In the genomic region with DNA sequence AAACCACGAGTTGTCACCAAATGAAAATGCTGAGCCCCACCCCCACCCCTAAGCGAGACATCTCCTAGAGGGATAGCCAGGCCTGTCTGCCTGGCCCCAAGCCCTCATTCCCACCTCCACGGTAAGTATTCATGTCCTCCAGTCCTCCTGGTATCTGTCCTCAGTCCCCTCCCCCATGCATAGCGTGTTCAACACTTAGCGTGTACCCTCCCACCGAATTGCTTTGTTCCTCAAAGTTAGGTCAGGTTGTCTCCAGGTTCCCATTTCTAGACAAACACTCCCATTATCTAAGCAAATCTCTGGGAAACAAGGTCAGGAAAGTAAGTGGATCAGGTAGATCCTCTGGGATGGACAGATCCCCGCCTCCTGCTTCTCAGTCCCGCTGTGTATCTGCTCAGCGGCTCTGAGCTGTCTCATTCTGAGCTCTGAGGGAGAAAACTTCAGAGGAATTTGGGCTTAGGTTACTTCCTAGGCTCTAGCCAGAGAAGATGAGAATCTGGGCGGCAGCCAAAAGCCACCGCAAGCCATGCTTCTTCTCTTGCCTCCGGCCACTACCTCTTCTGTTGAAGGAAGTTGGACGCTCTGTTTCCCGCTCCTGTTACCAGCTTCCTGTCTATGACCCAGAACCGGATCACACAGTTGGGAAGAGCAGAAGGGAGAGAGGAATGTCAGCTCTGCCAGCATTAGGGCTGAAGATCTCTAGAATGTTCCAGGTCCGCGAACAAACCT, we compare ENCODE assay signal across 9 mouse cellular contexts. TPM values are rescaled to one million over a fixed set of nuclear protein-coding genes. Genes with fewer than 3 reads are reported as not detected.
DNase-seq lines count a peak whose midpoint lies in the region; ATAC-seq and TF ChIP-seq lines count a peak whose summit lies in the region.
"Had no signal": no experiment of that assay in that cellular context is flagged by ENCODE, and none has a peak within 500 bp of the region (broad histone marks: within the 10 kb centered on the region; RNA-seq: fewer than 3 reads in every experiment).

No protein-coding gene starts in this region.

- H3K4me1 ChIP-seq in kidney, embryonic 14.5 days (ENCODE audit: control insufficient read depth, insufficient read depth, low read length): no peaks in the 10 kb centered on the region
- peaks cover 8% of the 10 kb centered on the region for H3K4me1 ChIP-seq in bone marrow, adult 2 months (ENCODE audit: control insufficient read depth, insufficient read depth, low read length)
- H3K4me1 ChIP-seq: midbrain, embryonic 13.5 days; stomach, embryonic 15.5 days had no signal

- DNase-seq in kidney, postnatal 25 days: peak; percentile 44 to 52
- DNase-seq in Muller cell, postnatal 12 days (ENCODE audit: inconsistent ontology term): peak; percentile 55
- DNase-seq in frontal cortex, postnatal 25 days (ENCODE audit: low spot score in 2 of 2): no peak
- DNase-seq in layer of hippocampus, postnatal 10 days (ENCODE audit: low spot score in 2 of 2): no peak

- no peak for TF ChIP-seq POLR2A in bone marrow, adult 2 months (IDR thresholded peaks at IDR 0.05; ENCODE audit: borderline replicate concordance, control insufficient read depth, low read depth, low read length)

- H3K4me3 ChIP-seq in kidney, embryonic 14.5 days (ENCODE audit: low read length): no peak overlapping the region
- peak overlapping the region; percentile 54 for H3K4me3 ChIP-seq in bone marrow, adult 2 months (replicated peaks; ENCODE audit: control insufficient read depth, low read depth, low read length)
- no peak overlapping the region for H3K4me3 ChIP-seq in macrophage (ENCODE audit: inconsistent target)
- H3K4me3 ChIP-seq: midbrain, embryonic 13.5 days; stomach, embryonic 15.5 days had no signal

- H3K9ac ChIP-seq in kidney, embryonic 14.5 days (ENCODE audit: low read depth, low read length): no peak overlapping the region
- H3K9ac ChIP-seq: midbrain, embryonic 13.5 days; stomach, embryonic 15.5 days had no signal

- ATAC-seq in kidney, embryonic 14.5 days (ENCODE audit: low FRiP score, low TSS enrichment): no peak
- ATAC-seq: midbrain, embryonic 13.5 days had no signal

- H3K36me3 ChIP-seq in kidney, embryonic 14.5 days (ENCODE audit: control insufficient read depth, insufficient read depth, low read length): no peaks in the 10 kb centered on the region
- H3K36me3 ChIP-seq in macrophage (ENCODE audit: inconsistent target): no peaks in the 10 kb centered on the region
- H3K36me3 ChIP-seq: midbrain, embryonic 13.5 days; stomach, embryonic 15.5 days had no signal

- WGBS in kidney, embryonic 14.5 days: 82% methylated on average over 17 of the region's 17 CpGs
- WGBS in bone marrow, adult 2 months: 24% methylated on average over 17 of the region's 17 CpGs
- WGBS in macrophage (ENCODE audit: missing documents): 24% methylated on average over 17 of the region's 17 CpGs

- no peak overlapping the region for H3K27ac ChIP-seq in kidney, embryonic 14.5 days (ENCODE audit: low read depth, low read length)
- peak overlapping the region; percentile 81 for H3K27ac ChIP-seq in bone marrow, adult 2 months (ENCODE audit: control insufficient read depth, insufficient read depth, low read depth, low read length, poor library complexity)
- peak overlapping the region; percentile 54 for H3K27ac ChIP-seq in macrophage
- H3K27ac ChIP-seq: midbrain, embryonic 13.5 days; stomach, embryonic 15.5 days had no signal

- H3K4me2 ChIP-seq in kidney, embryonic 14.5 days (replicated peaks; ENCODE audit: low read depth, low read length): no peak overlapping the region
- H3K4me2 ChIP-seq: midbrain, embryonic 13.5 days; stomach, embryonic 15.5 days had no signal

- TF ChIP-seq CTCF in bone marrow, adult 2 months (IDR thresholded peaks at IDR 0.05; ENCODE audit: control insufficient read depth, insufficient read depth, low read length): no peak

- no peaks in the 10 kb centered on the region for H3K79me2 ChIP-seq in macrophage (ENCODE audit: inconsistent target)

- no peaks in the 10 kb centered on the region for H3K27me3 ChIP-seq in kidney, embryonic 14.5 days (ENCODE audit: control insufficient read depth, insufficient read depth, low read length)
- H3K27me3 ChIP-seq: midbrain, embryonic 13.5 days; stomach, embryonic 15.5 days had no signal

- no peaks in the 10 kb centered on the region for H3K9me3 ChIP-seq in kidney, embryonic 14.5 days (ENCODE audit: control insufficient read depth, low read length)
- H3K9me3 ChIP-seq: midbrain, embryonic 13.5 days; stomach, embryonic 15.5 days had no signal

RNA-seq across cellular contexts. Expression of gene Galm, which starts 11.3 kb away (rescaled TPM):
- 14.1 and 16.4 TPM in 2 replicates for polyA plus RNA-seq in kidney, embryonic 14.5 days (2014; fragmentation: Nextera tagmentation; extraction: Ambion mirVana)
- polyA plus RNA-seq in bone marrow, adult 2 months (2011; ENCODE audit: insufficient read depth, insufficient read length, low replicate concordance, missing spikeins): 0.56 and 5.2 TPM in 2 replicates
- total RNA-seq in macrophage (2018; cell fraction: chromatin; rRNA removed): 10 to 100 TPM in 2 of 26 experiments, 1 to 10 TPM in 24; 2.2 to 15.0 (median 5.3) TPM
- 10 to 100 TPM; 11.6 to 23.5 (median 16.7) TPM for total RNA-seq in macrophage (2018; cell fraction: cytosol; rRNA removed)
- total RNA-seq in macrophage (2018; cell fraction: nucleus; rRNA removed): 10 to 100 TPM in 15 of 26 experiments, 1 to 10 TPM in 11; 6.1 to 17.6 (median 10.7) TPM
- 19.7 to 26.5 TPM (median 19.9 TPM) in 3 replicates for polyA plus RNA-seq in macrophage (2018)
- total RNA-seq in layer of hippocampus, postnatal 10 days (2021): 1 to 10 TPM; 2.9 to 3.7 TPM

Comparison
In these comparisons a context has a peak if more than half of its experiments do, and no peak if none do; other contexts are left out.
1. DNase-seq: peak in kidney, postnatal 25 days (2 of 2) and Muller cell, postnatal 12 days (single experiment); none in frontal cortex, postnatal 25 days (0 of 2) and layer of hippocampus, postnatal 10 days (0 of 2).